Mouse (Mus musculus): ENCODE measurements around the gene Parg.
"Not testable (repeated sequence)": the region's sequence is repeated elsewhere in the genome, so short reads cannot be mapped to it uniquely, and the experiment has no call there.

Parg gene

GRCm38 (mm10) chr14:32179393-32180195 is 22.2 kb upstream of the Parg start:
- no peak for DNase-seq

- no peak for DNase-seq
These were observed 20.9 kb upstream of the Parg start for GRCm38 (mm10) chr14:32180861-32181260.

- DNase-seq: no peak
These were observed 17.9 kb upstream of the Parg start for GRCm38 (mm10) chr14:32183846-32184245.

- no peak for DNase-seq
These were observed 10.9 kb upstream of the Parg start for GRCm38 (mm10) chr14:32190627-32191391.

- no peak for DNase-seq
These were observed 9.8 kb upstream of the Parg start for GRCm38 (mm10) chr14:32191926-32192325.

GRCm38 (mm10) chr14:32192437-32192836 is 9.3 kb upstream of the Parg start:
- peak; percentile 66 for DNase-seq

GRCm38 (mm10) chr14:32193557-32193956 is 8.2 kb upstream of the Parg start:
- DNase-seq: not testable (repeated sequence)

GRCm38 (mm10) chr14:32201354-32201753 is 395 bp upstream of the Parg start:
- peak; percentile 36 for DNase-seq

GRCm38 (mm10) chr14:32226601-32227000 is 24.9 kb downstream of the Parg start:
- no peak for DNase-seq

GRCm38 (mm10) chr14:32228996-32229395 is 27.2 kb downstream of the Parg start:
- peak; percentile 75 for DNase-seq

GRCm38 (mm10) chr14:32242401-32242800 is 40.7 kb downstream of the Parg start:
- no peak for DNase-seq

GRCm38 (mm10) chr14:32246019-32246418 is 44.3 kb downstream of the Parg start:
- peak; percentile 45 for DNase-seq

- no peak for DNase-seq
These were observed 47.9 kb downstream of the Parg start for GRCm38 (mm10) chr14:32249616-32250015.

- DNase-seq: no peak
These were observed 59.1 kb downstream of the Parg start for GRCm38 (mm10) chr14:32260830-32261229.

- no peak for DNase-seq
These were observed 60.0 kb downstream of the Parg start for GRCm38 (mm10) chr14:32261741-32262140.

- DNase-seq: no peak
These were observed 67.2 kb downstream of the Parg start for GRCm38 (mm10) chr14:32268999-32269398.

GRCm38 (mm10) chr14:32269589-32269988 is 67.8 kb downstream of the Parg start:
- DNase-seq: no peak

- peak; percentile 17 for DNase-seq
These were observed 99.9 kb downstream of the Parg start for GRCm38 (mm10) chr14:32301622-32302021.

- no peak for DNase-seq
These were observed 100.7 kb downstream of the Parg start for GRCm38 (mm10) chr14:32302423-32302822.

GRCm38 (mm10) chr14:32304921-32305320 is 103.2 kb downstream of the Parg start:
- DNase-seq: no peak

- DNase-seq: peak; percentile 65
These were observed 108.1 kb downstream of the Parg start for GRCm38 (mm10) chr14:32309876-32310275.

GRCm38 (mm10) chr14:32311381-32312035 is 109.8 kb downstream of the Parg start:
- DNase-seq: no peak

- peak; percentile 45 for DNase-seq
These were observed 116.1 kb downstream of the Parg start for GRCm38 (mm10) chr14:32317822-32318221.
